Mouse (Mus musculus): ENCODE measurements around the gene Pglyrp2. TPM values are rescaled to one million over a fixed set of nuclear protein-coding genes. Genes with fewer than 3 reads are reported as not detected.
A peak's percentile ranks its signal among the peaks of the same experiment; 100 is the strongest.

Pglyrp2 gene
- polyA plus RNA-seq (2015; fragmentation: Nextera tagmentation; extraction: Ambion mirVana), result not detected in 2 replicates

DNA sequence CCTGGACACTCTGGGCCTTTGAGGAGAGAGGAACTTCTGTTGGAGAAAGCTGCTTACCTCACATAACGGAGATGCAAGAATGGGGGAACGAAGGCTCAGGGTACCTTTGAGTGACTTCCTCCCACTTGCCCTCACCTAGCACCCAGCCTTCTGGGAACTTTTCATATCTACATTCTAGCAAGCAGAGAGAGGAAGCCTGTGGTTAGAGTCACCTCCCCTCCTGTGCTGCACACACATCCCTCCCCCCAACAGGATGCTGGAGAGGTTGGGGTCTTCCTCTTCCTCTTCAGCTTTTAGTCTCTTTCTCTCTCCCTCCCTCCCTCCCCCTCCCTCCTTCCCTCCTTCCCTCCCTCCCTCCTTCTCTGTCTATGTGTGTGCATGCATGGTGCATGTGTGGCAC lies at the start of gene Pglyrp2:
TSS of gene Pglyrp2 (minus strand) at position 134 of the 400 bp plus-strand sequence.
- WGBS, result 96% methylated on average over 2 of the region's 2 CpGs
- Histone ChIP-seq H3K4me1 (replicated peaks) (no peaks in the 10 kb centered on the region), H3K9ac (no peak within 1 kb of the TSS), H3K4me3 (no peak within 1 kb of the TSS), H3K4me2 (no peak within 1 kb of the TSS), H3K36me3 (no peaks in the 10 kb centered on the region), H3K27me3 (no peaks in the 10 kb centered on the region; the same call in 1 of the 2 replicates), H3K9me3 (no peaks in the 10 kb centered on the region), H3K27ac (replicated peaks) (no peak within 1 kb of the TSS)
- ATAC-seq (ENCODE audit: low read depth), result no peak

DNA sequence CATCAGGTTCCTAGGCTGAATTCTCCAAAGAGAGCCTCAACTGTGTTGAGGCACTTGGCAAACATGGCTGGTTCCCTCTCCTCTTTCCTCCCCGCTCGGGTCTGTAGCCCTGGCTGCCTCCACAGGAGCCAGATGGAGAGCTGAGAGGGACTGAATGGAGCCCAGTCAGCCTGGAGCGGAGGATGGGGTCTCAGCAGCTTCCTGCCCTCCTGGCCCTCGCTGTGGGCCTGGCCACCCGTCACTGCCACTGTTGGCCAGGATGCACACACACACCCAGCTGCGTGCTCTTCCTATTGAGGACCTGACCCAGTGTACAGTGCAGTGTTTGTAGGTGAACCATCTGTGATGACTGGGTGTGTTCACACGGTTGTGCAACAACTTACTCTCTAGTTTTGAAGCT lies 48.2 kb upstream of the Pglyrp2 start:
- Histone ChIP-seq H3K27me3 (no peaks in the 10 kb centered on the region), H3K36me3 (no peaks in the 10 kb centered on the region), H3K4me1 (replicated peaks) (no peaks in the 10 kb centered on the region), H3K9me3 (no peaks in the 10 kb centered on the region), H3K9ac (no peak overlapping the region), H3K27ac (replicated peaks) (no peak overlapping the region), H3K4me2 (no peak overlapping the region), H3K4me3 (no peak overlapping the region)
- no peak for ATAC-seq (ENCODE audit: low read depth)
- 66% methylated on average over 7 of the region's 7 CpGs for WGBS

DNA sequence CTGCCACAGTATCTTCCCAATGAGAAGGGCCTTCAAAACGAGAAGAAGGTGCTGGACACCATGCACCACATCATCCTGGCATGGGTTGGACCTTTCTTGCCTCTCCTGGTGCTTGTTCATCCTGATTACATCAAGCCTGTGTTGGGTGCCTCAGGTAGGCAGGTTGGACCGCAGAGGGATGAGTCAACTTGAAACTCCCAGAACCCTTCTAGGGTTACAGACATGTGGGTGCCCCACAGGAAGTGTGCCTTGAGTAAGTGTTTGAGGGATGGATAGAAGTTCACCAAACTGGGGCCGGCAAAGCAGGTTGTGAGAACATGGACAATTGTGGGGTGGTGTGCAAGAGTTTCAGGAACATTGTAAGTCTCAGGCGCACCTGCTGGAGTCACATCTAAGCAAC lies 46.8 kb upstream of the Pglyrp2 start:
- no peak overlapping the region for H3K27ac ChIP-seq (replicated peaks)
- no peak for ATAC-seq (ENCODE audit: low read depth)
- H3K9ac ChIP-seq, result no peak overlapping the region
- no peaks in the 10 kb centered on the region for H3K4me1 ChIP-seq (replicated peaks)
- H3K4me2 ChIP-seq, result no peak overlapping the region
- no peaks in the 10 kb centered on the region for H3K27me3 ChIP-seq
- 86% methylated on average over 4 of the region's 4 CpGs for WGBS
- no peaks in the 10 kb centered on the region for H3K36me3 ChIP-seq
- no peaks in the 10 kb centered on the region for H3K9me3 ChIP-seq
- H3K4me3 ChIP-seq, result no peak overlapping the region

DNA sequence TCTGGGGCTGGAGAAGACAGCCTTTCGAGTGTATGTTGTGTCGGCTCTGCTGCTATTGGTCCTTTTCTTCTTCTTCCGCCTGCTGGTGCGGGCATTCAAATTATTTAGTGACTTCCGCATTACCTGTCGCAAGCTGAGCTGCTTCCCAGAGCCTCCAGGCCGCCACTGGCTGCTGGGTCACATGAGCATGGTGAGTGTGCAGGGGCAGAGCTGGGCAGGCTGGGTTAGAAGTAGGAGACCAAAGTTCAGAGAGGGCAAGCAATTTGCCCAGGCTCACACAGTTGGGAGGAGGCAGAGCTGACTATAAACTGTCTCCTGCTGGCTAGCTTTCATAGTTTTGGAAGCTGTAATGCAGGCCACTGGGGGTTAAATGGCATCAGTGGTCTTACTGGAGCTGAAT lies 44.5 kb upstream of the Pglyrp2 start:
- no peaks in the 10 kb centered on the region for H3K36me3 ChIP-seq
- no peak overlapping the region for H3K4me2 ChIP-seq
- H3K9ac ChIP-seq, result no peak overlapping the region
- no peak for ATAC-seq (ENCODE audit: low read depth)
- no peaks in the 10 kb centered on the region for H3K27me3 ChIP-seq
- no peaks in the 10 kb centered on the region for H3K4me1 ChIP-seq (replicated peaks)
- H3K9me3 ChIP-seq, result no peaks in the 10 kb centered on the region
- H3K27ac ChIP-seq (replicated peaks), result no peak overlapping the region
- no peak overlapping the region for H3K4me3 ChIP-seq
- WGBS, result 51% methylated on average over 7 of the region's 7 CpGs

DNA sequence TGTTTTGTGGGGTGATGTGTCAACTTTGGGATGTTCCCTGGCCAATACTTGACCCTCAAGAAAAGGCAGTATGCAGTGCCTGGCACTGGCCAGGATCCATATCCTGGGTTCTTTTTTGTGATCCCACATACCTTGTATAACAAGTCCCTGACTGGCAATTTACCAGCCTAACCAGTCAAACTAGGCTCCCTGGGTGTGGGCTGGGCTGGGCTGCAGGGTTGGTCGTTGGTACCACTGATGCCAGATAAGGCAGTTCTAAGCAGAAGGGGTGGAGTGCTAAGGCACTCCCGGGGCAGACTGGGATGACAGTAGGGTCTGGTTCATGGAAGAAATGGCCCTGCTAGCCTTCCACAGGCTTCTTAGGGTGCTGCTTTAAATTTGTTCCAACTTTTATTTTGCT lies 31.0 kb upstream of the Pglyrp2 start:
- Histone ChIP-seq H3K36me3 (no peaks in the 10 kb centered on the region), H3K27me3 (peaks cover 23% of the 10 kb centered on the region), H3K4me1 (replicated peaks) (peaks cover 10% of the 10 kb centered on the region), H3K27ac (replicated peaks) (no peak overlapping the region), H3K9ac (no peak overlapping the region), H3K4me2 (no peak overlapping the region), H3K9me3 (no peaks in the 10 kb centered on the region), H3K4me3 (no peak overlapping the region)
- 56% methylated on average over 2 of the region's 2 CpGs for WGBS
- no peak for ATAC-seq (ENCODE audit: low read depth)

DNA sequence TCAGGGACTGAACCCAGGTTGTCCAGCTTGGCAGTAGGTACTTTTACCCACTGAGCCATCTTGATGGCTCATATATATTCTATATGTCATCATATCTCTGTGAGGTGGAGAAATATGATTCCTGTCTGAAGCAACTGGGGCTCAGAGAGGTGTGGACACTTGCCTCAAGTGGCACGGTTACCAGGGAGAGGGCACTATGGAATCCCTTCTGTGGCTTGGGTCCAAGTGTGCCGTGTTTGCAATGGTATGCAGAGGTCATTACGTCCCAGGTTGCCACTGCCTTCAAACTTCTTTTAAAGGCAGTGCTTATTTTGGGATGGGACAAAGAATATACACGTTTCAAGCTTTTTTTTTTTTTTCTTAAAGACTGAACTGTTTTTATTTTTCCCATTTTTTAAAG lies 30.2 kb upstream of the Pglyrp2 start:
- H3K9me3 ChIP-seq, result no peaks in the 10 kb centered on the region
- WGBS, result 79% methylated on average over 4 of the region's 4 CpGs
- no peaks in the 10 kb centered on the region for H3K36me3 ChIP-seq
- H3K27me3 ChIP-seq, result peaks cover 23% of the 10 kb centered on the region
- no peak overlapping the region for H3K4me2 ChIP-seq
- peaks cover 10% of the 10 kb centered on the region for H3K4me1 ChIP-seq (replicated peaks)
- no peak overlapping the region for H3K4me3 ChIP-seq
- no peak overlapping the region for H3K9ac ChIP-seq
- ATAC-seq (ENCODE audit: low read depth), result no peak
- no peak overlapping the region for H3K27ac ChIP-seq (replicated peaks)

DNA sequence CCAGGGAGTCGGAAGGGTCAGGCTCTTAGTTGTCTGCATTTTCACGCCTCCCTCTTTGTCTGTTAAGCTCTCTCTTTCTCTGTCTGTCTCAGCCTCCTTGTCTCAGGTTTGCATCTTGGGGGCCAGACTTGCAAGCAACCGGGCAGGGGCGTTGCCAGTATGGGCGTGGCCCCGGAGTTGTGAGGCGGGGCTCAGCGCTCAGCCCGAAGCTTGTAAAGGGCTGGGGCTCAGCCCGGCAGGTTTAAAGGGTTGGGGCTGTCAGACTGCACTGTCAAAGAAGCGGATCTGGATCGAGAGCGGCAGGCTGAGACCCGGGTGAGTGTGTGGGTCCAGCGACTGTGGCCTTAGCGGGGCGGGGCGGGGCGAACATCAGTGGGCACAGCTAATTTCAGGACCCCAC lies 28.5 kb upstream of the Pglyrp2 start, which contains the start of gene Cyp4f39:
TSS of gene Cyp4f39 (plus strand) at position 242 of the 400 bp plus-strand sequence.
- H3K27me3 ChIP-seq, result peaks cover 23% of the 10 kb centered on the region
- peaks cover 10% of the 10 kb centered on the region for H3K4me1 ChIP-seq (replicated peaks)
- H3K9me3 ChIP-seq, result no peaks in the 10 kb centered on the region; the same call in 1 of the 2 replicates
- peak within 1 kb of the TSS; percentile 32 for H3K4me3 ChIP-seq
- no peak within 1 kb of the TSS for H3K27ac ChIP-seq (replicated peaks)
- H3K9ac ChIP-seq, result peak within 1 kb of the TSS; percentile 46; the same call in 1 of the 2 replicates
- no peak for ATAC-seq (ENCODE audit: low read depth)
- no peaks in the 10 kb centered on the region for H3K36me3 ChIP-seq
- H3K4me2 ChIP-seq, result peak within 1 kb of the TSS; percentile 59
- WGBS, result 2% methylated on average over 19 of the region's 19 CpGs

DNA sequence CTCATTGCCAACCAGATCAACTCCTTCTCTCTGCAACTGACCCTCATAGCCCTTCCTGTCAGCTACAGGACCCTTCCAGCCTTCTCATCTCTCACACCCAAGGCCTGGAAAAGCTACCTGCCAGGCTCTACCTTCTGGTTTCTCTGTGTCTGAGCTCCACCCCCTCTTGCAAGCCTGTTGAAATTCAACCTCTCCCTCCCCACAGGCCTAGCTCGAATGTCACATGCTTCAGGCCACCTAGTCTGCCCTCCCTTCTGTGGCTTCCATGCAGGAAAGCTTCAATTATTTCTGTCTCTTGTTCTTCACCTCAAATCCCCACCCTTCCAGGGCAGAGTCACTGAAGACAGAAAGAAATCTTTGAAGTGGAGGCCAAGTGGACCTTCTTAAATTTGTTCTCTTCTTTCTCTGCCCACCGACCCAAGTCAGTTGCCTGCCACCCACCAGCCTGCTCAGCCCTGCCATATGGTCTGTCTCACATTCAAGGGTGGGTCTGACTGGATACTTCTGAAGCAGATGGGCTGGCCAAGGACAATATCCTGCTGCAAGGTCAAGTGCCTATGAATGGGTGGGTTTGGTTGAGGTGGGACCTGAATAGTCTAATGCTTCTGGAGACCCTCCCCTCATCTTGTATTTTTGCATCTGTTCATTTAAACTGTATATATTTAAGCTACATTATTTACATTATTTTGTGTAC lies 27.0 kb upstream of the Pglyrp2 start:
- H3K27me3 ChIP-seq, result peaks cover 23% of the 10 kb centered on the region
- ATAC-seq (ENCODE audit: low read depth), result no peak
- 66% methylated on average over 2 of the region's 2 CpGs for WGBS

DNA sequence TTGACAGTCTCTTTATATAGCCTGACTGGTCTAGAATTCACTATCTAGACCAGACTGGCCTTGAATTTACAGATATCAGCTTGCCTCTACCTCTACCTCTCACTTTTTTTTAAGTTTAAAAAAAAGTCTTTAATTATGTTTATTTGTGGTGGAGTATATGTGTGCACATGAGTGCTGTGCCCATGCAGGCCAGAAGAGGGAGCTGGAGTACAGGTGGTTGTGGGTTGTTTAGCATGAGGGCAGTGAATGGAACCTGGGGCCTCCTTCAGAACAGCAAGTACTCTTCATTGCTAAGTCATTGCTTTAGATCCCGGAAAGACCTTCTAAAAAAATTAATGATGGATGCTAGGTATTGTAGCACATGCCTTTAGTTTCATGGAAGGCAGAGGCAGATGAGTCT lies 25.1 kb upstream of the Pglyrp2 start:
- Histone ChIP-seq H3K4me1 (replicated peaks) (peaks cover 10% of the 10 kb centered on the region), H3K4me2 (no peak overlapping the region), H3K27me3 (peaks cover 21% of the 10 kb centered on the region), H3K9ac (no peak overlapping the region), H3K27ac (replicated peaks) (no peak overlapping the region), H3K9me3 (no peaks in the 10 kb centered on the region; the same call in 1 of the 2 replicates), H3K36me3 (no peaks in the 10 kb centered on the region), H3K4me3 (no peak overlapping the region)
- 97% methylated on average over 1 of the region's 1 CpGs for WGBS
- ATAC-seq (ENCODE audit: low read depth), result no peak

More for the DNA sequence above, 27.0 kb upstream of the Pglyrp2 start:
- H3K4me2 ChIP-seq, result no peak overlapping the region
- peaks cover 10% of the 10 kb centered on the region for H3K4me1 ChIP-seq (replicated peaks)
- H3K9ac ChIP-seq, result no peak overlapping the region
- no peaks in the 10 kb centered on the region for H3K36me3 ChIP-seq
- H3K9me3 ChIP-seq, result no peaks in the 10 kb centered on the region; the same call in 1 of the 2 replicates
- no peak overlapping the region for H3K4me3 ChIP-seq
- no peak overlapping the region for H3K27ac ChIP-seq (replicated peaks)

DNA sequence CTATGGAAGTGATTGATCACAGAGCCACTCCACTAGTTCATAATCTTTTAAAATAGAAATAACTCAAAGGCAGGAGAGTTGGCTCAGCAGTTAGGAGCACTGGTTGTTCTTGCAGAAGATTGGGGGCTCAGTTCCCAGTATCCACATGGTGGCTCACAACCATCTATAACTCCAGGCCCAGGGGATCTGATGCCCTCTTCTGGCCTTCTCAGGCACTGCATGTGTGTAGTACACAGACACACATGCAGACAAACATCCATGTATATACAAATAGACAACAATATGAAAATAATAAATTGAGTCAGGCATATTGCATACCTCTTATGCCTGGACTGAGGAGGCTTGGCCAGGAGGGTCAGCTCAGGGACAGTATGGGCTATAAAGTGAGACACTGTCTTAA lies 23.2 kb upstream of the Pglyrp2 start:
- no peaks in the 10 kb centered on the region for H3K36me3 ChIP-seq
- no peak overlapping the region for H3K9ac ChIP-seq
- H3K27ac ChIP-seq (replicated peaks), result no peak overlapping the region
- no peak overlapping the region for H3K4me3 ChIP-seq
- 0 out of 2 replicates have a peak, but pooled peaks cover under 1% of the 10 kb centered on the region for H3K4me1 ChIP-seq (replicated peaks)
- H3K27me3 ChIP-seq, result 0 out of 2 replicates have a peak, but pooled peaks cover 2% of the 10 kb centered on the region
- no peaks in the 10 kb centered on the region; the same call in 1 of the 2 replicates for H3K9me3 ChIP-seq
- no peak overlapping the region for H3K4me2 ChIP-seq
- no peak for ATAC-seq (ENCODE audit: low read depth)

DNA sequence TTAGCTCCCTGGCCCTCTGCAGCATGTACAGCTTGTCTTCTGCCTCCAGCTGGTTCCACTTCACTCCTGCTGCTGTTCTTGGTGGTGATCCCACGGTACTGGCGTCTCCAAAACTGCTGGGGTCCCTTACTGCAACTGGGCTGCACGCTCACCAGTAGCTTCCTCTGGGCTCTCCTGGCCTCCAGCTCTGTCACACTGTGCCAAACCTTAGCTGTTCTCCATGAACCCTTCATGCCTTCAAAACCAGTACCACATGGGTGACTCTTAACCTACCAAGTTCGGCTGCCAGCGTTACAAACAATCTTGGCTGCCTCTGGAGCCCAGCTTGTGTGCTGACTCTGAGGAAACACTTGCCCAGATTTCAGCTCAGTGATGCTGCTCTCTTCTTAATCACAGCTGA lies 21.0 kb upstream of the Pglyrp2 start:
- ATAC-seq (ENCODE audit: low read depth), result no peak
- Histone ChIP-seq H3K4me1 (replicated peaks) (no peaks in the 10 kb centered on the region), H3K9me3 (no peaks in the 10 kb centered on the region; the same call in 1 of the 2 replicates), H3K4me3 (no peak overlapping the region), H3K27ac (replicated peaks) (no peak overlapping the region), H3K9ac (no peak overlapping the region), H3K36me3 (no peaks in the 10 kb centered on the region), H3K4me2 (no peak overlapping the region), H3K27me3 (no peaks in the 10 kb centered on the region)
- 87% methylated on average over 5 of the region's 5 CpGs for WGBS

DNA sequence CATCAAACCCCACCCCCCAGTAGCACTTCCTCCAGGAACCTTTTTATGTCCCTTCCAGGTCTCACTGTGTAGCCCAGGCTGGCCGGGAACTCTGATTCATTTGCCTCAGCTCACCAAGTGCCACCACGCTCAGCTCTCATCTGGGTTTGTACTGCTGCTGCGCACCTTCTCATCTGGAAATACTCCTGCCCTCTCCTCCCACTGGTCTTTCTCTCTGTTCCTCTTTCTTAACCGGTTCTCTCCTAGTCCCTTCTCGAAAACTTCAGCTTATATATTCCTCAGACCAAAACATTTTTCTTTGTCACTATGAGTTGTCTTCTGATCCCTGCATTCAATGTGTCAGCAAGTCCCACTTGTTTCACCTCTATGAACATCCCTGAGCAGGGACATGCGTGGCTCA lies 19.3 kb upstream of the Pglyrp2 start:
- no peaks in the 10 kb centered on the region for H3K4me1 ChIP-seq (replicated peaks)
- no peaks in the 10 kb centered on the region; the same call in 1 of the 2 replicates for H3K9me3 ChIP-seq
- H3K9ac ChIP-seq, result no peak overlapping the region
- H3K4me2 ChIP-seq, result no peak overlapping the region
- ATAC-seq (ENCODE audit: low read depth), result no peak
- H3K27ac ChIP-seq (replicated peaks), result no peak overlapping the region
- no peaks in the 10 kb centered on the region for H3K27me3 ChIP-seq
- 87% methylated on average over 6 of the region's 6 CpGs for WGBS
- no peaks in the 10 kb centered on the region for H3K36me3 ChIP-seq
- H3K4me3 ChIP-seq, result no peak overlapping the region

DNA sequence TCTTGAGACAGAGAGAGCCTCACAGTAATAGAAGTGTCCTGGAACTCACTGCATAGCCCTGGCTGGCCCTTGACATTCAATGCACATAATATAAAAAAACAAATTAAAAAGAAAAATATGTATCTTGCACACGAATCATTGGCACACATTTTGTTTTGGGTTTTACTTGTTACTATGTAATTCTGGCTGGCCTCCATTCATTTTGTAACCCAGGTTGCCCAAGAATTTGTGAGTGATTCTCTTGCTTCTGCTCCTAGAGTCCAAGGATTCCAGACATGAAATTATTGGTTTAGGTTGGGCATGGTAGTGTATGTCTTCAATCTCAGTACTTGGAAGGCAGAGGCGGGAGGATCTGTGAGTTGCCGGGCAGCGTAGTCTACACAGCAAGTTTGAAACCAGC lies 13.1 kb upstream of the Pglyrp2 start:
- H3K27me3 ChIP-seq, result no peaks in the 10 kb centered on the region
- H3K4me2 ChIP-seq, result no peak overlapping the region
- H3K36me3 ChIP-seq, result no peaks in the 10 kb centered on the region
- 95% methylated on average over 4 of the region's 4 CpGs for WGBS
- no peaks in the 10 kb centered on the region for H3K9me3 ChIP-seq
- no peak overlapping the region for H3K4me3 ChIP-seq
- H3K4me1 ChIP-seq (replicated peaks), result no peaks in the 10 kb centered on the region
- no peak overlapping the region for H3K9ac ChIP-seq
- no peak overlapping the region for H3K27ac ChIP-seq (replicated peaks)
- no peak for ATAC-seq (ENCODE audit: low read depth)
